Mouse (Mus musculus) frontal cortex, postnatal 10 days (tissue): ENCODE data around the gene Lrrc10b.
A peak's percentile ranks its signal among the peaks of the same experiment; 100 is the strongest.

ENCODE experiments used
- DNase-seq, 2 experiments: peaks; one replicate each; pipeline ENCODE4 v3.0.0; 2022; ENCODE audit warnings: low spot score in 2 of 2, mixed read lengths in 1 of 2

The Lrrc10b gene

GRCm38 (mm10) chr19:10444685-10445369, 12.4 kb downstream of the Lrrc10b start:
- no peak for DNase-seq

GRCm38 (mm10) chr19:10437521-10437920, 19.8 kb downstream of the Lrrc10b start:
- no peak for DNase-seq

- DNase-seq = no peak
These were observed 20.5 kb downstream of the Lrrc10b start for GRCm38 (mm10) chr19:10436726-10437125.

GRCm38 (mm10) chr19:10435908-10436307, 21.4 kb downstream of the Lrrc10b start:
- DNase-seq = peak; percentile 57 to 70

GRCm38 (mm10) chr19:10434927-10435326, 22.3 kb downstream of the Lrrc10b start:
- DNase-seq = no peak

GRCm38 (mm10) chr19:10433879-10434540, 23.3 kb downstream of the Lrrc10b start:
- DNase-seq = peak in 1 of 2 experiments; percentile 62

GRCm38 (mm10) chr19:10433225-10433624, 24.0 kb downstream of the Lrrc10b start:
- DNase-seq = no peak

- DNase-seq = no peak
These were observed 25.4 kb downstream of the Lrrc10b start for GRCm38 (mm10) chr19:10431841-10432240.

GRCm38 (mm10) chr19:10431410-10431809, 25.9 kb downstream of the Lrrc10b start:
- DNase-seq = no peak

GRCm38 (mm10) chr19:10429371-10429770, 27.9 kb downstream of the Lrrc10b start:
- no peak for DNase-seq

GRCm38 (mm10) chr19:10427431-10427830, 29.8 kb downstream of the Lrrc10b start:
- no peak for DNase-seq

GRCm38 (mm10) chr19:10426793-10427192, 30.5 kb downstream of the Lrrc10b start:
- DNase-seq = no peak

- no peak for DNase-seq
These were observed 31.0 kb downstream of the Lrrc10b start for GRCm38 (mm10) chr19:10426312-10426711.

GRCm38 (mm10) chr19:10425484-10426270, 31.6 kb downstream of the Lrrc10b start:
- DNase-seq = no peak

GRCm38 (mm10) chr19:10424751-10425150, 32.5 kb downstream of the Lrrc10b start:
- no peak for DNase-seq

GRCm38 (mm10) chr19:10421986-10422976, 35.0 kb downstream of the Lrrc10b start:
- DNase-seq = no peak

- no peak for DNase-seq
These were observed 39.8 kb downstream of the Lrrc10b start for GRCm38 (mm10) chr19:10417436-10417835.

- DNase-seq = no peak
These were observed 40.4 kb downstream of the Lrrc10b start for GRCm38 (mm10) chr19:10416889-10417288.

GRCm38 (mm10) chr19:10415508-10415907, 41.8 kb downstream of the Lrrc10b start:
- DNase-seq = no peak

GRCm38 (mm10) chr19:10413701-10414242, 43.5 kb downstream of the Lrrc10b start:
- DNase-seq = no peak
